Mouse (Mus musculus): Measurements from ENCODE around the gene Rasa3.

The Rasa3 gene

DNA sequence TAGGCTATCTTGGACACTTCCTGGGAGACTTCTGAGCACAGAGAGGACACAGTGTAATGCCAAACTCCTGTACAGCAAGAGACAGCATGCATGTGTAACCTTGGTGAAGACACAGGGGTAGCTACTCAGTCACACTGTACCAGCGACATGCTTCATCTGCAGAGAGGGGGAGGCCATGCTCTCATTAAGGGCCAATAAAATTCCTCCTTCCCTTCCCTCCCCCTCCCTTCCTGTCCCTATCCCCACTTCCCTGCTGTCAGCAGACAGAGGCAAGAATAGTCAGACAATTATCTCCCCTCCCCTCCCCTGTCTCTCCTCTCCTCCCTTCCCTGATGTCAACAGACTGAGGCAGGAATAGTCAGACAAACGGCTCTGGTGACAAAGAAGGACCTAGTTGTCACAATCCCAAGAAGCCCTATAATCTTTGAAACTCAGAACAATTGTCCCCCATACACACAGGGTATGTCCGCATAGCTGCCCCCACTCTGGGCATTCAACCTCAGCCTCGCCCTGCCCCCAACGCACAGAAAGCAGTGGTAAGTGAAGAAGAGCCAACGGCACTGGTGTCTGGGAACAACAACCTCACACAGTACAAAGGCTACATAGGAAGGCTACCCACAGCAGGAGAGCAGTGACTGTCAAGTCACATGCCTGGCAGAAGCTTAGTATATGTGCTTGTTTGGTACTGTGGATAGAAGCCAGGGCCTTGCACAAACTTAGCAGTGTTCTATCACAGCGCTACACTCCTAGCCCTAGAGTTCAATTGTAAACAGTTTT is 28.8 kb downstream of the Rasa3 start:
- peak; percentile 34 for DNase-seq (ENCODE audit: low spot score)

GRCm38 (mm10) chr8:13647591-13647990 is 29.8 kb downstream of the Rasa3 start:
- no peak for DNase-seq (ENCODE audit: low spot score)

GRCm38 (mm10) chr8:13644932-13645676 is 32.3 kb downstream of the Rasa3 start:
- DNase-seq (ENCODE audit: low spot score) = no peak

- DNase-seq (ENCODE audit: low spot score) = no peak
Observed at GRCm38 (mm10) chr8:13644155-13644554, 33.2 kb downstream of the Rasa3 start.

DNA sequence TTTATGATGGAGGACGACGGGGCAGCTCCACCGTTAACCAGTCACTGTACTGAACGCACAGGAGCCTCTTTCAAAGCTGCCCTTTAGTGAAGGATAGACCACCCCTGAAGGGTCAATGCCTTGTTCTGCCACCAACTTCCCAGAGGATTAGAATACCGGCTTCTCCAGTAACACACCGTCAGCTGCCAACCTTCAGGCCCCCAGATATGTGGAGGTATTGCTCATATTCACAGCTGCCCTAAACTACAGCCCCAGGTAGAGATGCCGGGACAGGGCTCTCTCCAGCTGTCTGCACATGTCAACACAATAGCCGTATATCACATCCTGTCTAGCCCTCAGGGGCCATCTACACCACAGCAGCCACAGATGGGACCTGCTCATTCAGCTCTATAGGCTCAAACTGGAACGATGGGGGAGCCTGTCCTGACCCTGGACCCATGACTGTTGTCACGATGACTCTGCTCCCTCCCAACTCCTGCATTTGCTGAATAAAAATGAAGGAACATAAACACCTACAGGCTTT is 34.7 kb downstream of the Rasa3 start:
- DNase-seq (ENCODE audit: low spot score) = no peak

DNA sequence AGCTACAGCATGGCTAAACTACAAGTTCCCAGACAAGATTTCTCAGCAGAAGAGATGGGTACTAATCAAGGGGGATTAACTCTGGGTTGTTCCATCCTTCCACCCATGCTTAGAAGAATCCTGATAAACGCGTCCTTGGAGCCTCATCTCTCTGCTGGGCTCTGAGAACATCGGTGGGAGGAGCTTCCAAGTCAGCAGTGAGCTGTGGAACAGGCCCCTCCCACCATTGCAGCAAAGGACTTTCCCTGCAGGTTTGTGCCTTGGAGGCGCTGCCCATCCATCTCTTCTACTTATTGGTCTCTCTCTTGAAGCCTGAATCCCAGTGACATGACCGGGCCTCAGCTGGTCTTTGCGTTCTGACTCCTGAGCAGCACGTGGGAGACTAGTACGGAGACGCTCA is 36.2 kb downstream of the Rasa3 start:
- DNase-seq (ENCODE audit: low spot score) = no peak

DNA sequence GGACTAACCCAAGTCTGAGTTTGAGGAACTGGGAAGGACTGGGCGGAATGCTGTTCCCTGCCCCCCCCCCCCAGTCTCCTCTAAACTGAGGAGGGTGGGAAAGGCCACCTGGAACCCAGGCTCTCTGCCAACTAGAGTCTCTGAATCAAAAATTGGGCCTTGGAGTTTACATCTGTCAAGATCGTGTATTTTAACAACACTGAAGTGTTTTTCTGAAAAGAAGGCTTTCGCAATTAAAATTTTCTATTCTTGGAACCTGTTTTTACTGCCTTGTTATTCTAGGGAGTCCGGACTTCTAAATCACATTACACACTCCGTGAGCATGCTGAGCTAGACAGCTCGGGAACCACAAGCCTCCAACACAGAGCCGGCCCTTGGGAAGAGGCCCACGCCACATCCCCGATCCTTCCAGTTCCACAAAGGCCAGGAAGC is 36.9 kb downstream of the Rasa3 start:
- no peak for DNase-seq (ENCODE audit: low spot score)

- DNase-seq (ENCODE audit: low spot score) = no peak
Observed at GRCm38 (mm10) chr8:13633107-13633506, 44.3 kb downstream of the Rasa3 start.

DNA sequence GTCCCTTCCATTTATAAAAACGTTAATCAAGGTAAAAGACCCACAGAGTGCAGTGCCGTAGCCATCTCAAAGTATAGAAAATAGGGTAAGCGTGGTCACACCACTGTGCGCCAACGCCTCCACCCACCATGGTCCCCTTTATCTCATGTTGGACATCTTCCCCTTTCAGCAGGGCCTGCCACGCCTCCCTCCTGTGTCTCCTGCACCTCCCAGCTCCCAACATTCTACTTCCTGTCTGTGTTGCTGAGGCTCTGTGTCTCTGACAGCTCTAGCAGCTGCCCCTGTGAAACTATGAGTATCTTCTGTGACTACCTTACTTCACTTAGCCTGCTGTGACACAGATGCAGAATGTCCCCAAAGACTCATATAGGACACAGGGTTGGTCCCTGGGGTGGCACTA is 45.1 kb downstream of the Rasa3 start:
- no peak for DNase-seq (ENCODE audit: low spot score)

DNA sequence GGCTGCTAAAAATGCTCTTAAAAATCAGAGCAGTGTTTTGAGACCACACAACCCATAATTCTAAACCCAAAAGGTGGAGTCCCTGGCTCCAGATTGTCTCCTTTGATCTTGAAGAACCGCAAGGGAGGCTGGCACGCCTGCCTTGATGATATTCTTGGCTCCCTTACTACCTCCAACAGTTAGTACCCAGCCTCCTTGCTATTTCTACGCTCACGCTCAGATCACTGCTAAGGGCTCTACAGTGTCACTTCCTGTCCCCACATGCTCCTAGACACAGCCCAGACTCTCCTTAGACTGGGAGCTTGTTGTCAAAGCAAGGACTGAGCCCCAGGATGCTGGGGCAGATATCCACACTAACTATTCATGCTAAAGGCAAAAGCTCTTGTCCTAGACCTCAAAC is 46.6 kb downstream of the Rasa3 start:
- DNase-seq (ENCODE audit: low spot score) = peak; percentile 62

GRCm38 (mm10) chr8:13630171-13630570 is 47.2 kb downstream of the Rasa3 start:
- no peak for DNase-seq (ENCODE audit: low spot score)

DNA sequence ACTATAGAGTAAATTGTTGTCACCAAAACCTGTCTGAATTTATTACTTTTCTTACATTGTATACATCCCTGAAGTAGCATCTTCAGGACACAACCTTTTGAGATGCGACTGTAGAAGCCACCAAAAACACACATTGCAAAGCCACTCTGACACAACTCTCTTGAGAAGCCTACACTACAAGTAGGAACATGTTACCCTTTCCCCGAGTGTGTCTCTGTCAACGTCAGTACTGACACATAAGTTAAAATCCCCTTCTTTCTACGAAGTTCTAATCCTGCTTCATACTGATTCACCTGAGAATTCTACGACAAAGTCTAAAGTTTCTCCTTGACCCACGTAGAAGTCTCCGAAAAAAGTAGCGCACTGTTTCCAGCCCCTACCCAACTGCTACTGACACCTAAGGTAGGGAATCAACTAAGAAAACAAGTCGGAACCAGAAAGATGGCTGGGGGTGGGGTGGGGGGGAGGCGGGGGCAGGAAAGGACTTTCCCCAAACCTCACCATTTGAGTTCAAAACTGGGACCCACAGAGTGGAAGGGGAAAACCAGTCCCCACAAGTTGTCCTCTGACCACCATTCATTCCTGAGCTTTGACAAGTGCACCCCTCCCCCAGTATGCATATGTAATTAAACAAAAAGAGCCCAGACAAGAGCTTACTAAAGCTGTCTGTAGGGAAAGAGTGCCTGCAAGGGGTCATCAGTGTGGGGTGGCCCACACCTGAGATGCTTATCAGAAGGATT is 47.9 kb downstream of the Rasa3 start:
- DNase-seq (ENCODE audit: low spot score) = no peak

DNA sequence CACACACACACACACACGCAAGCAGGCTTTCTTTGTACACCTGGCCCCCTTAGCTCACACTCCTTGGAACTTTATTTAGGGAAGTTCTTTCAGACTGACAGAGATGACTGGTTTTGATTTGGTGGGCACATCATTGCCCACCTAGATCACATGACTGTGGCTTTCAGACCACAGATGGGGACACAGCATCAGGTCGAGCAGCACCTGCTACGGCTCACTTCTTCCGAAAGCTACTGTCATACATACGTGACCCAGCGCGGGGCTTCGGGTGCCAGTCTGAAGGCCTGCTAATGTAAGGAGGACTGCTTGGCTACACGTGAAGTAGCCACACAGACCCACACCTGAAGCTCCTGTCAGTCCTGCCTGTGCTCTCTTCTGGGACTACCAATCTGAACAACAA is 49.3 kb downstream of the Rasa3 start:
- DNase-seq (ENCODE audit: low spot score) = no peak

DNA sequence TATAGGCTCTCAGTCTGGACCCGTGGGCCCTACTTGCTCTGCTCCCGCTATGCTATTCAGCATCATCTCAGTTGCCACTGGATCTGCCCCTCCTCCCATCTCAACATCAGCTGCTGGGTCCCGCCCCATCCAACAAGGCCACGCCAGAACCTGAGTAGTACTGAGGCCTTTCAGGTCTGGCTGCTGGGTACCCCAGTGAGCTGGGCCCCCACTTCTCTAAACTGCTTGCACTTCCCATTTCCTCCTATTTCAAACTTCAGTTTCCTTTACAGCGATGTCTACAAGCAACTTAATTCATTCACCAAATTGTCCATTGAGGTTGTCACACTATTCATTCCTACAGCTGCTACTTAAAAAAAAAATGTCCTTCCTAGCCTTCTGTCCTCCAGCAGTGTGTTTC is 49.8 kb downstream of the Rasa3 start:
- no peak for DNase-seq (ENCODE audit: low spot score)

- no peak for DNase-seq (ENCODE audit: low spot score)
Observed at GRCm38 (mm10) chr8:13626114-13626513, 51.3 kb downstream of the Rasa3 start.

GRCm38 (mm10) chr8:13625281-13625970 is 52.0 kb downstream of the Rasa3 start:
- DNase-seq (ENCODE audit: low spot score) = no peak

DNA sequence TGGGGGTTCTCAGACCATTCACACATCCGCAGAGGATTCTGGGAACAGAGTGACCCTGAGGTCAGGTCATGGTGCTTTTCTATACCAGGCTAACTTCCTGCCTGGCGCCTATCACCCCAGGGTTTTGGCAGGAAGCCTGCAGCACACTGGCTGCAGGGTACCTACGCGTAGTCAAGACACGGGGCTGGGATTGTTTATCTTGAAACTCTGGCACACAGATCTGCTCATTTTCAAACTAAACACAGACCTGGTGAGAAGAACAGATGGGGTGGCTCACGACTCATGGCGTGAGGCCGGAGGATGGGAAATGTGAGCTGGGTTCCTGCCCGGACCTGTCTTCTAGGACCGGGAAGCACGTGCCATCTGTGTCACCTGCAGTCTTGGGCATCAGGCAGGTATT is 52.5 kb downstream of the Rasa3 start:
- peak; percentile 58 for DNase-seq (ENCODE audit: low spot score)

- DNase-seq (ENCODE audit: low spot score) = peak; percentile 64
Observed at GRCm38 (mm10) chr8:13623911-13624421, 53.4 kb downstream of the Rasa3 start.

DNA sequence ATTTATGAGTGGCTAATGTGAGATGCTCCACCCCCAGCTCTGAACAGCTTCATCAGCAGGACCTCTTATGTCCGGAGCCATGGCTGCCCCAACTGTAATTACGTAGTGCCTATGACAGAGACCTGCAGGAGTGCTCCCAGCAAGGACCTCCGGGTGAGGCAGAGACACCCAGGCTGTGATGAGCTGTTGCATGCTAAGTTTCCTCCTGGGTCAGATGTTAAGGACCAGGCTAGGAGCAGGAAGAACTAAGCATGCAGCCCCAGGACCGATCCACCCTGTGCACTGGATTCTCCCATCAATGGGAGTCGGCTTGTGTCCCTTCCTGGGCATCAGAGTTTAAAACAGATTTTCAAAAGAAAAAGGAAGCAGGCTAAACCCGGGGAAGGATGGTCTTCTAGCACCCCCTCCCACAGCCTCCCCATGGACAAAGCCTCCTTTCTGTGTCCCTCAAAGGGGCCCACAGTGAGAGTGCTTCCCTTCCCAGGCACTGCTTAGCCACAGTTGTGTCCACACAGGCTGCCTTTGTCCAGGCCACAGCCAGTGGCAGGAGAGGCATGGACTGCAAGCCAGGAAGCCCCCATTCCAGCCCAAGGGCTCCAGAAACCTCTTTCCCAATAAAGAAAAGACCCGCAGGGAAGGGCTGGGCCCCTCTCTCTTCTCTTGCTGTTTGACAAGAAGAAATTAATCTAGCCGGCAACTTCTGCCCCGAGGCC is 54.2 kb downstream of the Rasa3 start:
- no peak for DNase-seq (ENCODE audit: low spot score)

- no peak for DNase-seq (ENCODE audit: low spot score)
Observed at GRCm38 (mm10) chr8:13620226-13620920, 57.0 kb downstream of the Rasa3 start.

Data from T-cell, adult 2 months (primary cell).